Comparison of ENCODE assay signal across 8 mouse cellular contexts in the genomic region with DNA sequence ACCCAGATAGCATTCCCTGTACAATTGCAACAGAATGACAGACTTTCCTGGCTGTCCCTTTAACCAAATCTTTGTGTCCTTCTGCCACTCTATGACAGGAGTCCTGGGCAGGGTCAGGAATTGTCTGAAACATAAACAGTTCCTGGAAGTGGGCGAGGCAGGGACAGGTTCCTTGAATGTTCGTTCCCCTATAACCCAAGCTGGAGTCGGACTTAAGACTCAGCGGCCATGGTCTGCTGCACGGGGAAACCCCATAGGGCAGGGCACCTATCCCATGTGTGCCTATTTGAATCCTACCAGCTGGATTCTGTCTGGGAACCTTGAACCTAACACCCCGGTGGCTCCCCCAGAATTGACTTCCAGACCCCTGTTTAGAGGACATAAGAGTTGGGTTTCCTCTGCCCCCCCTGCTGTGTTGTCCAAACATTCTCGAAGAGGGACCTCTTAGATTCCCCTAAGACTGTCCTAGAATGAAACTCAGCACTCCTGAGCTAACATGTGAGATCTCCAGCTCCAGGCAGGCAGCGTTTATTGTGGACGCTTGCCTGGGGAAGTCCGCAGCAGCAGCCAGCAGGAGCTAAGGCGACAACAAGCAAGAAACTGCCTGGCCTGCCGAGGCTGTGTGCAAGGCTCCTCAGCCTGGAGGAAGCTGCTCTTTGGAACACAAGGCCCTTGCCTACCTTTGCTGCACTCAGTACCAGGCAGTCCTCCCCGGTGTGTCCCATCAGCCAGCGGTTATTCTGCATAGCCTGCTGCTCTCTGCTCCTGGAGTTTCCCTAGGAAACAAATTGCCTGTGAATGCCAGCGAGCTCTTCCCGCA. TPM values are rescaled to one million over a fixed set of nuclear protein-coding genes. Genes with fewer than 3 reads are reported as not detected.
DNase-seq lines count a peak whose midpoint lies in the region; ATAC-seq lines count a peak whose summit lies in the region.

No protein-coding gene starts in this region.

- DNase-seq in kidney, postnatal 4 days, result peak; percentile 45 to 65
- peak; percentile 45 for DNase-seq in neural tube, embryonic 10.5 days (ENCODE audit: extremely low spot score, low spot score)
- DNase-seq in left cerebral cortex, postnatal 4 days, result no peak
- DNase-seq in urinary bladder, postnatal 14 days (ENCODE audit: low spot score), result no peak

- H3K4me2 ChIP-seq in embryonic facial prominence, embryonic 13.5 days, result peak overlapping the region; percentile 28
- H3K4me2 ChIP-seq in heart, embryonic 16.5 days (ENCODE audit: low read depth, low read length), result peak overlapping the region; percentile 31

- intact Hi-C loops in left cerebral cortex, postnatal 4 days (cut with DNase I), result no loop called here

- no peaks in the 10 kb centered on the region for H3K27me3 ChIP-seq in embryonic facial prominence, embryonic 13.5 days
- H3K27me3 ChIP-seq in heart, embryonic 16.5 days (ENCODE audit: control insufficient read depth, insufficient read depth, low read length), result no peaks in the 10 kb centered on the region

- peak overlapping the region; percentile 4; the same call in 1 of the 2 replicates for H3K27ac ChIP-seq in embryonic facial prominence, embryonic 13.5 days
- H3K27ac ChIP-seq in heart, embryonic 16.5 days (ENCODE audit: low read length), result no peak overlapping the region

- H3K4me3 ChIP-seq in embryonic facial prominence, embryonic 13.5 days, result no peak overlapping the region
- H3K4me3 ChIP-seq in heart, embryonic 16.5 days (ENCODE audit: low read length), result 0 out of 2 replicates have a peak overlapping the region, but pooled peaks have one; percentile 5

- no peak overlapping the region for H3K9ac ChIP-seq in embryonic facial prominence, embryonic 13.5 days
- H3K9ac ChIP-seq in heart, embryonic 16.5 days (ENCODE audit: low read length), result no peak overlapping the region

- 16% methylated on average over 16 of the region's 16 CpGs for WGBS in embryonic facial prominence, embryonic 13.5 days
- WGBS in heart, embryonic 16.5 days, result 19% methylated on average over 16 of the region's 16 CpGs

- peaks cover 14% of the 10 kb centered on the region for H3K36me3 ChIP-seq in embryonic facial prominence, embryonic 13.5 days
- H3K36me3 ChIP-seq in heart, embryonic 16.5 days (ENCODE audit: control insufficient read depth, insufficient read depth), result peaks cover 5% of the 10 kb centered on the region

- ATAC-seq in embryonic facial prominence, embryonic 13.5 days (ENCODE audit: insufficient number of reproducible peaks, insufficient read depth, low FRiP score, low TSS enrichment, low read depth), result no peak
- ATAC-seq in heart, embryonic 16.5 days (replicated peaks; ENCODE audit: extremely low read depth, insufficient read depth, low FRiP score), result no peak
- ATAC-seq in megakaryocyte-erythroid progenitor cell, adult 5-6 weeks (replicated peaks; ENCODE audit: low FRiP score, low TSS enrichment, poor library complexity, severe bottlenecking), result no peak
- ATAC-seq in erythroid progenitor cell, adult 5-6 weeks (replicated peaks; ENCODE audit: low FRiP score, poor library complexity, severe bottlenecking), result no peak

- H3K4me1 ChIP-seq in embryonic facial prominence, embryonic 13.5 days, result peaks cover 22% of the 10 kb centered on the region
- peaks cover 5% of the 10 kb centered on the region; the same call in 1 of the 2 replicates for H3K4me1 ChIP-seq in heart, embryonic 16.5 days (ENCODE audit: control insufficient read depth, insufficient read depth, low read length)

- H3K9me3 ChIP-seq in embryonic facial prominence, embryonic 13.5 days, result peaks cover 6% of the 10 kb centered on the region; the same call in 1 of the 2 replicates
- peaks cover 5% of the 10 kb centered on the region for H3K9me3 ChIP-seq in heart, embryonic 16.5 days (replicated peaks; ENCODE audit: control insufficient read depth, low read length)

RNA-seq across cellular contexts. Expression of a gene that starts 48.2 kb away (rescaled TPM):
- 21.9 and 25.1 TPM in 2 replicates for polyA plus RNA-seq in embryonic facial prominence, embryonic 13.5 days (2015; fragmentation: Nextera tagmentation; extraction: Ambion mirVana)
- polyA plus RNA-seq in heart, embryonic 16.5 days (2015; fragmentation: Nextera tagmentation; extraction: Ambion mirVana), result 7.4 and 7.9 TPM in 2 replicates
- total RNA-seq in megakaryocyte-erythroid progenitor cell, adult 5-6 weeks (2014; fragmentation: Nextera tagmentation), result 1.4 and 3.2 TPM in 2 replicates
- total RNA-seq in megakaryocyte-erythroid progenitor cell, adult 5-6 weeks (2017), result not detected in 2 replicates
- 10 to 100 TPM; 48.2 to 49.8 TPM for total RNA-seq in left cerebral cortex, postnatal 4 days (2021)
- not detected in 2 replicates for total RNA-seq in erythroid progenitor cell, adult 5-6 weeks (2015; ENCODE audit: low replicate concordance)
- not detected in 2 replicates for total RNA-seq in erythroid progenitor cell, adult 5-6 weeks (2017; ENCODE audit: low replicate concordance)

Comparison
In these comparisons a context has a peak if more than half of its experiments do, and no peak if none do; other contexts are left out.
1. DNase-seq: peak in kidney, postnatal 4 days (2 of 2) and neural tube, embryonic 10.5 days (single experiment); none in left cerebral cortex, postnatal 4 days (single experiment) and urinary bladder, postnatal 14 days (single experiment).
2. RNA of a gene that starts 48.2 kb away (total RNA-seq): 48.2 to 49.8 TPM in left cerebral cortex, postnatal 4 days; 1.4 to 3.2 TPM in megakaryocyte-erythroid progenitor cell, adult 5-6 weeks and not detected in erythroid progenitor cell, adult 5-6 weeks; every median in the first group is over 10 times any median in the second.